Mouse (Mus musculus) spleen, postnatal 36 days (tissue): ENCODE results near the gene Pold4.

Source experiments
- DNase-seq, 2 experiments: peaks; one replicate each; pipeline ENCODE4 v3.0.0; 2022; ENCODE audit warnings: low spot score in 2 of 2, mixed read lengths in 1 of 2

Gene Pold4

DNA sequence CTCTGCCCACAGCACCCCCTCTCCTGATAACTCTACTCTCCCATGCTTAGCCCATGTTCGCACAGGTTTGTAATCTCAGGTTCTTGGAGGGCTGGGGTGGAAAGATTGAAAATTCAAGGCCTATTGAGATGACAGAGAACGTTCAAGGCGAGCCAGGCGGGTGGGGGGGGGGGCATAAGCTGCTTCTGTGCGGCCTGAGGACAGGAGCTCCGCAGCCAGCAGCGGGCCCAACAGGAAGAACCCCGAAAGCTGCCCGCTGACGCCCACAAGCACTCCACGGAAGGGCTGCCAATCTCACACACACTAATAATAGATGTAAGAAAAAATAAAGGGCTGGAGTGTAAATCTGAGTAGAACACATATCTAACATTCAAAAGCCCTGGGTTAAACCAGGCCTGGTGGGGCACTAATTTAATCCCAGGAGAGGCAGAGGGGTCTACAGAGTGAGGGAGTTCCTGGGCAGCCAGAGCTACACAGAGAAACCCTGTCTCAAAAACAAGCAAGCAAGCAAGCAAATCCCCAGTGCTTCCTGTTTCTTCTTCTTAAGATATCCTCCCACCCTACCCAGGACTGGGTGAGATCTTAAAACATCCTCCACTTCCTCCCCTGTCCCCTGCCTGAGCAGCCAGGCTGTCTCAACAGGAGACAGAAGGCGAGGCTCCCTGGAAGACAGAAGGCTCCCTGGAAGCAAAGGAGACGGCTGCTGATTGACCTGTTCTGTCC is 27.9 kb upstream of the Pold4 start:
- peak; percentile 74 to 79 for DNase-seq

DNA sequence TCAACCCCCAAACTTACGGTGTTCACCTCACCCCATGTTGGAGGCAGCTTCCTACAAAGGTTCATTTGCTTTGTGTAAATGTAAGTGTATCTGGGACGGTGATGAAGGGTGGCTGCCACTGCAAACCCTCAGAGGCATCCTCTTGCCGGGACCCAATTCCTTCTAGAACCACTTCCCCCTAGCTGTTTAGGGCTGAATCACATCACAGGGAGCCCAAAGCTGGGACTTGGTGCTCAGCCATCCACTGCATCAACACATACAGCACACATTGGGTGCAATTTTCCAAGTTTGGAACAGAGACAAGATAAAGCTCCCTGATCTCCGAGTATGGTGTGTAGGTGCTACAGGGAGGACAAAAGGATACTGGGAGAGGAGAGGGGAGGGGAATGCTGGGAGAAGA is 26.8 kb upstream of the Pold4 start:
- DNase-seq: no peak

- peak; percentile 63 to 69 for DNase-seq
Measured at GRCm38 (mm10) chr19:4206971-4207370, 24.7 kb upstream of the Pold4 start.

GRCm38 (mm10) chr19:4208563-4208962 is 23.1 kb upstream of the Pold4 start:
- DNase-seq: no peak

GRCm38 (mm10) chr19:4211891-4212588 is 19.7 kb upstream of the Pold4 start:
- DNase-seq: no peak

DNA sequence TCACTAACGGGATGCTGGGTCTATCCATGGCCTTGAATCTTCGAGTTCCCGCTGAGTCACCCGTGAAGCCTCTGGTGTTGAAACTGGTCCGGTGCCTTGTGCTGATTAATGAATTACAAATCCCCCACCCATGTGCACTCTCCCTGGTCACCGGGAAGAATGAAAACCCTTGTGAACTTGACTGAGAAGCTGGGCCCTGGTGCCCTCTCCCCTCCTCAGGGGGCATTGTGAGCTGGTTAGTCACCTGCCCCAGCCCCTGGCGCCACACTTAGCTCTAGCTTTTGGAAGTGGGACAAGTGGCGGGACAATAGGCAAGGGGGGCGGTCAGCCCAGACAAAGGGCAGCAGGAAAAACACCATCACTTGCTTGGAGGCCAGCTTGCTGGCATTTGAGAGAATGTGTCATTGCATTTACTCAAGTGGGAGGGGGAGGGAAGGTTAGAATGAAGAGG is 18.1 kb upstream of the Pold4 start:
- no peak for DNase-seq

DNA sequence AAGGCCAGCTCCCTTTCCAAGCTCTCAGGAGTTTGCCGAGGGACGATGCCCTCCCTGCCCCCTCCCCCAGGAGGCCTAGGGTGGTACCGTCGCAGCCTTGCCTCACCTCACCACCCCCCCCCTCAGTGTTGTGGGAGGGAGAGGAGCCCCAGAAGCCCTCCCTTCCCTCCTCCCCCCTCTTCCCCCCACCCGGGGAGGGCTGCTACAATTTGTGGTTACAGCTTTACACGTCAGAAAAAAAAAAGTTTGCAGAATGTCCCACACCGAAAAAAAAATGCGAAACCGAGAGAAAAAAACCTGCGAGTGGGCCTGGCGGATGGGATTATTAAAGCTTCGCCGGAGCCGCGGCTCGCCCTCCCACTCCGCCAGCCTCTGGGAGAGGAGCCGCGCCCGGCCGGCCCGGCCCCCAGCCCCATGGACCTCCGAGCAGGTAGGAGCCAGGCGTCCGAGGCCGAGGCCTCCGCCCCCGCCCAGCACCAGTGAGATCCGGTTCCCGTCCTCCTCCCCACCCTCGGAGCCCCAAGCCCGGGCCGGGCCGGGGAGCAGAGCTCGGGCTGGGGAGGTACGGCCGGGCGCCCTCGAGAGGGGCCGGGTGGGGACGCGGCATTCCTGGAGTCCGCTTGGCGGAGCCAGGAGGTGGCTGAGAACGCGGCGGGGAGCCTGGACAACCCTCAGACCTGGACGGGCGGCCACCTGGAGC is 17.5 kb upstream of the Pold4 start, which contains the start of the genes Clcf1 and AC109138.7:
Gene Clcf1, plus strand, starts transcription at position 168 of the 700 bp plus-strand sequence.
Gene AC109138.7, plus strand, starts transcription at position 287 of the 700 bp plus-strand sequence.
- peak; percentile 88 to 91 for DNase-seq

DNA sequence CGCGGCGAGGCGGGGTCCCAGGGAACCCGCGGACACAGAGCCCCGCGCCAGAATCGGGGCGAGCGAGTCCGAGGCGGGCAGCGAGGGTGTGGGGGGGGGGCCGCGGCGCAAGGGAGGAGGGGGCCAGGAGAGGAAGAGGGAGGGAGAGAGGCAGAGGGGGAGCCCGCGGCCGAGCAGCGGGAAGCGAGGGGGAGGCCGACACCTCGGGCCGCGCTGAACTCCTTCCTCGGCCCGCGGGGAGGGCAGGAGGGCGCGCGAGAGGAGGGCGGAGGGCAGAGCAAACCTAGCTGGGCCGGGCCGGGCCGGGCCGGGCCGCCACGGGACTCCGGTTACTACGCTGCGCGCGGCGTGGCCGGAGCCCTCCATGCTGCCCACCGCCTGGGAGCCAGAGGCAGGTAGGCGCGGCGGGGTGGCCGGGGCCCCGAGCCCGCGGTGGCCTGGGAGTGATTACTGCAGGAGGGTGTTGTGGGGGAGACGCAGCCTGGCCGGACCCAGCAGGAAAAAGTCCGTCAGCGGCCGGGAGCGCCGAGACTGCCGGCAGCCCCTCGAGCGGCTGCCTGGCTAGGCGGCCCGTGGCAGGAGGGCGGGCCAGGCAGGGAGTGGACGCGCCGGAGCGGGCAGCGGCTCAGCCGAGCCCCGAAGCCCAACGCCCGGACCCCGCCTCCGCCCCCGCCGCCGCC is 16.8 kb upstream of the Pold4 start:
- peak in 1 of 2 experiments; percentile 15 for DNase-seq

DNA sequence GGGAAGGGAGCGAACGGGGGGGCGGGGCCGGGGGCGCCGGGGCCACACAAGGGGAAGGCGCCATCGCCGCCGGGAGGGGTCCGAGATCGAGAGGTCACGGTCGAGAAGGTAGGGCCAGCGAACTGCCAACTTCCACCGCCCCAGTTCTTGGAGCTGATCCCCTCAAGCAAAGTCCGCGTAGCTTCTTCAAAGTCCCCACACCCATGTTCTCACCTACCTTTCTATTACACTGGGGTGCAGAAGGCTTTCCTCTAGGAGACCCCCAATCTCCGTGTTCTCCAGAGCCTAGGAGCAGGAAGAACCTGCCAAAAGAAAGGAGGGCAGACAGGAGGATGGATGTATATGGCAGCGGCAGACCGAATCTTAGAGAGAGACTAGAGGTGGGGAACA is 16.3 kb upstream of the Pold4 start:
- no peak for DNase-seq

- no peak for DNase-seq
Measured at GRCm38 (mm10) chr19:4216041-4216685, 15.5 kb upstream of the Pold4 start.

GRCm38 (mm10) chr19:4217140-4217539 is 14.6 kb upstream of the Pold4 start:
- no peak for DNase-seq

GRCm38 (mm10) chr19:4217855-4218254 is 13.8 kb upstream of the Pold4 start:
- no peak for DNase-seq

DNA sequence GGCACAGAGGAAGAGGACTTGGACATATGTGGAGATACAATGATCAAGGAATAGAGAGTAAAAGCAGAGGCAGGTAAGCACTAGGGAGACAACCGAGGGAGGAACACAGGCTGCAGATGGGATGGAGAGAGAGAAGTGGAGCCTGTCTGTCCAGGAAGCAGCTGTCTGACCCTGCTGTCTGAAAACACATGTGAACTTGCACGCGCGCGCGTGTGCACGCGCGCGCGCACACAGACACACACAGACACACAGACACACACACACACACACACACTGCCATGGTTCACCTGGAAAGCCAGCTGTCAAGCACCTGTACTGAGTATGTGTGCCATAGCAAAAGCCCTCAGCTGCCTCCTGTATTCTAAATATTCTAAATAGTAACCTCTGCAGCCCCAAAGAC is 13.4 kb upstream of the Pold4 start:
- no peak for DNase-seq

GRCm38 (mm10) chr19:4218784-4219183 is 12.9 kb upstream of the Pold4 start:
- DNase-seq: peak; percentile 72 to 74

DNA sequence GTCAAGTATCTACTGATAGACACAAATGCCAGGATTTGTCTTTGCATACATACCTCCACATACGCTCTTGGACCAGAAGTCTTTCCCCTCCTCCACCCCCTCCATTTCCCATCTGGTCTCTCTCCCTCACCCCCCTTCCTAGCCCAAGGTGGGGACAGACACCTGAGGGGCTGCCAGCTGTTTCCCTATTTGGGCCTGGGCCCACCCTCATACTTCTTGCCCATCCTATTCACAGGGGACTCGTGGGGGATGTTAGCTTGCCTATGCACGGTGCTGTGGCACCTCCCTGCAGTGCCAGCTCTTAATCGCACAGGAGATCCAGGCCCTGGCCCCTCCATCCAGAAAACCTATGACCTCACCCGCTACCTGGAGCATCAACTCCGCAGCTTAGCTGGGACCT is 11.8 kb upstream of the Pold4 start:
- DNase-seq: no peak

DNA sequence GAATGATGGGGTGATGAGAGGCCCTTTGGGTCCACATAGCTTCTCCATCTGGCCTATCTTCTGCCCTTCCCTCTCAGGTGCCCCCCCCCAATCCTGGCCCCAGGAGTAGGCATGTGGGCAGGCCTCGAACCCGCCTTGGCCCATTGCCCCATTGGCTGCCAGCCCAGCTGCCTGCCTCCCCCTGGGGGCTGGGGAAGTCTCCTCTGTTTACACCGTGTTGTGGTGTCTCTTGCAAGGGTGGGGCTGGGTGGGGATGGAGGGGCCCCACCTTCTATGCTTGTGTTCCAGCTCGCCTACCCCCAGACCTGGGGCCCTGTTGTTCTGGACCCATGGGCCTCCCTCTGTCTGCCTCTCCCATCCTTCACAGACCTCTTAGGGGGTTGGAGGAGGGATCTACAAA is 11.3 kb upstream of the Pold4 start:
- peak; percentile 77 for DNase-seq

GRCm38 (mm10) chr19:4220957-4221743 is 10.5 kb upstream of the Pold4 start:
- DNase-seq: no peak

DNA sequence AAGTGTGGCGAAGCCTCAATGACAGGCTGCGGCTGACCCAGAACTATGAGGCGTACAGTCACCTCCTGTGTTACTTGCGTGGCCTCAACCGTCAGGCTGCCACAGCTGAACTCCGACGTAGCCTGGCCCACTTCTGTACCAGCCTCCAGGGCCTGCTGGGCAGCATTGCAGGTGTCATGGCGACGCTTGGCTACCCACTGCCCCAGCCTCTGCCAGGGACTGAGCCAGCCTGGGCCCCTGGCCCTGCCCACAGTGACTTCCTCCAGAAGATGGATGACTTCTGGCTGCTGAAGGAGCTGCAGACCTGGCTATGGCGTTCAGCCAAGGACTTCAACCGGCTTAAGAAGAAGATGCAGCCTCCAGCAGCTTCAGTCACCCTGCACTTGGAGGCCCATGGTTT is 9.5 kb upstream of the Pold4 start:
- DNase-seq: peak in 1 of 2 experiments; percentile 70

DNA sequence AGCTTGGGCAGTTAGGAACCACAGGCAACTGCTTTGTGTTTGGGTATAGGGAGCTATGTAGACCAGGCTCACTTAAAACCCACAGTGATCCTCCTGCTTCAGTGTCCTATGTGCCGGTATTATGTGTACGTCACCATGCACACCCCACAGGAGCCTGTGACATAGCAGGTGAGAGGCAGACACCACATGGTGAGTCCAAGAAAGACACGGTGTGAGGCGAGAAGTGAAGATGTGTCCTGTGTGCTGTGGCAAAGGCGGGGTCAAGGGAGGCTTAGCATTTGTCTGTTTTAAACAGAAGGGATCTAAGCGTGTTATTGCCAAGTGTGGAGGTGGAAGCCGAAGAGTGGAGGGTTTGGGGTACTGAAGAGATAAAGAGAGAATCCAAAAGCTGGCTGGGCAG is 4.9 kb upstream of the Pold4 start:
- DNase-seq: peak; percentile 44 to 55

- peak in 1 of 2 experiments; percentile 40 for DNase-seq
Measured at GRCm38 (mm10) chr19:4227446-4227845, 4.3 kb upstream of the Pold4 start.
